Mouse (Mus musculus) hindbrain, embryonic 14.5 days (tissue): Measurements from ENCODE around the gene Rab11b. TPM values are rescaled to one million over a fixed set of nuclear protein-coding genes. Genes with fewer than 3 reads are reported as not detected.

ENCODE experiments used
- ATAC-seq: fragments of 200-750 bp; cut with Nextera tagmentation; 2 replicates; pipeline ENCODE4 v1.8.0; 2017; ENCODE audit warnings: moderate number of reproducible peaks, mild to moderate bottlenecking, moderate TSS enrichment, moderate library complexity; ENCODE audit not compliant: low FRiP score
- DNase-seq: peaks from one replicate; pipeline ENCODE4 v3.0.0-alpha.2; 2015; ENCODE audit warnings: low spot score
- H3K27ac ChIP-seq: fragments of 300-500 bp; sonication (generic); 2 replicates; pipeline ENCODE4 v1.5.1; 2014; ENCODE audit warnings: mild to moderate bottlenecking, moderate library complexity
- H3K27me3 ChIP-seq: fragments of 300-500 bp; sonication (generic); 2 replicates; pipeline ENCODE4 v1.6.1; 2014; ENCODE audit warnings: mild to moderate bottlenecking, low read length, mixed read lengths; ENCODE audit not compliant: control insufficient read depth, insufficient read depth
- H3K36me3 ChIP-seq: fragments of 300-500 bp; sonication (generic); replicated peaks from 2 replicates; pipeline ENCODE4 v1.6.1; 2014; ENCODE audit not compliant: control insufficient read depth, insufficient read depth
- H3K4me1 ChIP-seq: fragments of 300-500 bp; sonication (generic); replicated peaks from 2 replicates; pipeline ENCODE4 v1.6.1; 2014; ENCODE audit warnings: antibody characterized with exemption, low read length, mixed read lengths; ENCODE audit not compliant: control insufficient read depth, insufficient read depth
- H3K4me2 ChIP-seq: fragments of 300-500 bp; sonication (generic); replicated peaks from 2 replicates; pipeline ENCODE4 v1.6.1; 2014; ENCODE audit warnings: mild to moderate bottlenecking, moderate library complexity
- H3K4me3 ChIP-seq: fragments of 300-500 bp; sonication (generic); replicated peaks from 2 replicates; pipeline ENCODE4 v1.5.1; 2014; ENCODE audit warnings: mild to moderate bottlenecking, low read length
- H3K9ac ChIP-seq: fragments of 300-500 bp; sonication (generic); 2 replicates; pipeline ENCODE4 v1.6.1; 2014
- H3K9me3 ChIP-seq: fragments of 300-500 bp; sonication (generic); 2 replicates; pipeline ENCODE4 v1.6.1; 2016; ENCODE audit warnings: low read length; ENCODE audit not compliant: control insufficient read depth
- WGBS: fragments of 180-500 bp; shearing (Covaris S2); extraction: QIAGEN DNeasy Blood & Tissue Kit; methylation state at CpG from one replicate; pipeline ENCODE4 v1.1.7; 2014; 5-methylcytosine and 5-hydroxymethylcytosine counted together
- polyA plus RNA-seq: library from polyadenylated mRNA; unstranded; fragments of >200 nt; fragmentation: Nextera tagmentation; extraction: Ambion mirVana; gene quantifications from 2 replicates; pipeline ENCODE4 v1.2.1, GENCODE M21; 2014

The Rab11b gene
- polyA plus RNA-seq, 1 experiment from 2014 or later, result 430 TPM

DNA sequence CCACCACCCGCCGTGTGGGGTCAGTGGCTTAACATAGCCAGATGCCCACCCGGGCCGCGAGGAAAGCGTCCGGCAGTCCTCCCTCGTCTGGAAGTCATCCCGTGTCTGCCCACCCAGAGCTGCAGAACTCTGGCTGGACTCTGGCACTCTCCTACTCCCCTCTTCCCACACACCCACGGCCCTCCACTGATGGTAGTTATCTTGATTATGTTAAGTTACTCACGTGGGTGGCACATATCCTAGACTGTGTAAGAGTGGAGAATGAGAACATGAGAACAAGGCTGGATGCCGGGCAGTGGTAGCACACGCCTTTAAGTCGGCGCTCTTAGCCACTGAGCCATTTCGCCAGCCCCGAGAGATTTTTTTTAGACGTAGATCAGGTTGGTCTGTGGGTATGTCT is 26.0 kb upstream of the Rab11b start:
- DNase-seq (no peak), ATAC-seq (no peak)
- Histone ChIP-seq H3K4me1 (peaks cover 9% of the 10 kb centered on the region; the same call in 1 of the 2 replicates), H3K4me3 (no peak overlapping the region), H3K9me3 (no peaks in the 10 kb centered on the region), H3K4me2 (no peak overlapping the region), H3K9ac (no peak overlapping the region), H3K27me3 (no peaks in the 10 kb centered on the region), H3K27ac (no peak overlapping the region), H3K36me3 (no peaks in the 10 kb centered on the region)
- 87% methylated on average over 18 of the region's 18 CpGs for WGBS

GRCm38 (mm10) chr17:33784939-33785338 is 24.6 kb upstream of the Rab11b start:
- H3K4me2 ChIP-seq, result no peak overlapping the region
- H3K9me3 ChIP-seq, result no peaks in the 10 kb centered on the region
- no peak for DNase-seq
- H3K27me3 ChIP-seq, result no peaks in the 10 kb centered on the region
- WGBS, result 91% methylated on average over 2 of the region's 2 CpGs
- no peak overlapping the region for H3K27ac ChIP-seq
- ATAC-seq, result no peak
- H3K4me1 ChIP-seq, result peaks cover 17% of the 10 kb centered on the region; the same call in 1 of the 2 replicates
- no peaks in the 10 kb centered on the region for H3K36me3 ChIP-seq
- no peak overlapping the region for H3K9ac ChIP-seq
- H3K4me3 ChIP-seq, result no peak overlapping the region

DNA sequence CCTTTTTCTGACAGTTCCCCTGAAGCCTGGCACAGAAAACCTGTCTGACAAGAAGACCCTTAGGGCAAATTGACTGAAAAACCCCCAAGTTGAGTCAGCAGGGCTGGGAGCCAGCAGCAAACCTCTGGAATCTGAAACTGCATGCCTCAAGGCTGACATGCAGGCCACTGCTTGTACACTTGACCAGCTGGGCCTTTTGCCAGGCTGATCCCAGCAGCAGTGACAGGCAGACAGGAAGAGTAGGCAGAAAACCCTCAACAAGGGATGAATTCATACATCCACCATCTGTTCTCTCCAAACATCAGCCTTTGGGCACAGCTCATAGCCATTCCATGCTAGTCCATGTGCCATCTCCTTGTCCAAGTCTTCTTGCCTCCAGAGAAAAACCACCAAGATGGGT is 23.1 kb upstream of the Rab11b start:
- no peak overlapping the region for H3K4me3 ChIP-seq
- H3K4me2 ChIP-seq, result no peak overlapping the region
- no peaks in the 10 kb centered on the region for H3K36me3 ChIP-seq
- peaks cover 17% of the 10 kb centered on the region; the same call in 1 of the 2 replicates for H3K4me1 ChIP-seq
- H3K27me3 ChIP-seq, result no peaks in the 10 kb centered on the region
- H3K9ac ChIP-seq, result no peak overlapping the region
- no peaks in the 10 kb centered on the region for H3K9me3 ChIP-seq
- DNase-seq, result peak; percentile 27
- H3K27ac ChIP-seq, result no peak overlapping the region
- ATAC-seq, result no peak

- Histone ChIP-seq H3K36me3 (no peaks in the 10 kb centered on the region), H3K4me2 (peak overlapping the region; percentile 82), H3K4me3 (peak overlapping the region; percentile 39), H3K4me1 (peaks cover 17% of the 10 kb centered on the region; the same call in 1 of the 2 replicates), H3K27me3 (no peaks in the 10 kb centered on the region), H3K9me3 (no peaks in the 10 kb centered on the region), H3K27ac (no peak overlapping the region), H3K9ac (peak overlapping the region; percentile 55; the same call in 1 of the 2 replicates)
- no peak for DNase-seq
- ATAC-seq, result no peak
- WGBS, result 34% methylated on average over 4 of the region's 4 CpGs
These were observed 21.7 kb upstream of the Rab11b start for GRCm38 (mm10) chr17:33782067-33782466.

DNA sequence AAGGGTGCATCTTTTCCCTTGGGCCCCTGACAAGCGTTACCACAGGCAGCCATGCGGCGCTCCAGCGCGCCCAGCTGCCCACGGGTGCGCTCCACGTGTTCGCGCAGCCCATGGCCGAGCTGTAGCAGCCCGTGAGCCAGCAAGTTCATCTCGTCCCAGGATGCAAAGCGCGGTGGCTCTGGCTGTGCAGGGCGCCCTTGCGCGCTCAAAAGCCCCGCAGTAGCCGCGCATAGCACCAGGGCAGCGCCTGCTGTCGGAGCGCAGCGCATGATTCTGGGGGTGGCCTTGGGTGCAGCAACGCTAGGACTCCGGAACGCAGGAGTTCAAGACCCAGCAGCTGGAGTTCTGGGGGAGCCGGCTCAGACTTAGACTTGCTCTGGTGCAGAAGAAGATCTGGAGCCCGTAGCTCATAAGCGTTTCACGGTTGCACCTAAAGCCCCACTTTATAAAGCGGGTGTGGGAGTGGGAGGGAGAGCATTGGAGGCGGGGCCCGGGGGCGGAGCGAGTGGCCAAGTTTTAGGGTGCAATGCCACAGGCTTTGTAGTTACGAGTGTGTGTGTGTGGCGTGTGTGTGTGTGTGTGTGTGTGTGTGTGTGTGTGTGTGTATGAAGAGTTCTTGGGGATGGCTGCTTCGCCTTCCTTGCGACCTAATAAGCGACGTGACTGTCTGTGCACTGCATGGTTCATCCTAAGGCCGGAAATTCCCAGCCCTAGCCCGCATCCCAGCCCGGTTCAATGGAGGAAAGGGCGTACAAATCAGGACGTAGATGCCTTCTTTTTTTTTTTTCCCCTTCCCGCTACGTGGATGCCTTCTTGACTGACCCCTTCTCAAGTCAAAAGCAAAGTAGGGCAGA is 21.0 kb upstream of the Rab11b start, which contains the start of gene Angptl4:
Gene Angptl4, minus strand, starts transcription at position 707 of the 854 bp plus-strand sequence.
- whole genome bisulfite sequencing, result 2% methylated on average over 50 of the region's 50 CpGs
- no peaks in the 10 kb centered on the region for H3K9me3 ChIP-seq
- H3K4me1 ChIP-seq, result peaks cover 17% of the 10 kb centered on the region; the same call in 1 of the 2 replicates
- no peaks in the 10 kb centered on the region for H3K27me3 ChIP-seq
- DNase-seq (peak; percentile 33), ATAC-seq (peak; percentile 71; the same call in 1 of the 2 replicates)
- H3K27ac ChIP-seq, result peak within 1 kb of the TSS; percentile 66; the same call in 1 of the 2 replicates
- H3K9ac ChIP-seq, result peak within 1 kb of the TSS; percentile 55
- peak within 1 kb of the TSS; percentile 39 for H3K4me3 ChIP-seq
- H3K4me2 ChIP-seq, result peak within 1 kb of the TSS; percentile 82
- no peaks in the 10 kb centered on the region for H3K36me3 ChIP-seq

GRCm38 (mm10) chr17:33780431-33780830 is 20.1 kb upstream of the Rab11b start:
- WGBS, result 84% methylated on average over 5 of the region's 5 CpGs
- Histone ChIP-seq H3K27me3 (no peaks in the 10 kb centered on the region), H3K4me2 (peak overlapping the region; percentile 82), H3K4me3 (peak overlapping the region; percentile 39; the same call in 1 of the 2 replicates), H3K4me1 (peaks cover 17% of the 10 kb centered on the region; the same call in 1 of the 2 replicates), H3K9ac (no peak overlapping the region; the same call in 1 of the 2 replicates), H3K9me3 (no peaks in the 10 kb centered on the region), H3K36me3 (no peaks in the 10 kb centered on the region), H3K27ac (no peak overlapping the region)
- DNase-seq (no peak), ATAC-seq (no peak)

- Histone ChIP-seq H3K4me1 (peaks cover 17% of the 10 kb centered on the region; the same call in 1 of the 2 replicates), H3K27me3 (no peaks in the 10 kb centered on the region), H3K27ac (peak overlapping the region; percentile 57), H3K9ac (no peak overlapping the region), H3K36me3 (0 out of 2 replicates have a peak, but pooled peaks cover 2% of the 10 kb centered on the region), H3K4me3 (0 out of 2 replicates have a peak overlapping the region, but pooled peaks have one; percentile 39), H3K4me2 (peak overlapping the region; percentile 82), H3K9me3 (no peaks in the 10 kb centered on the region)
- WGBS, result 86% methylated on average over 5 of the region's 5 CpGs
- ATAC-seq, result no peak
- no peak for DNase-seq
These were observed 19.6 kb upstream of the Rab11b start for GRCm38 (mm10) chr17:33779967-33780295.

- Histone ChIP-seq H3K4me1 (peaks cover 17% of the 10 kb centered on the region; the same call in 1 of the 2 replicates), H3K27ac (peak overlapping the region; percentile 57), H3K36me3 (0 out of 2 replicates have a peak, but pooled peaks cover 4% of the 10 kb centered on the region), H3K9ac (no peak overlapping the region), H3K4me2 (peak overlapping the region; percentile 82), H3K9me3 (no peaks in the 10 kb centered on the region), H3K27me3 (no peaks in the 10 kb centered on the region), H3K4me3 (0 out of 2 replicates have a peak overlapping the region, but pooled peaks have one; percentile 39)
- DNase-seq (peak; percentile 78), ATAC-seq (peak; percentile 71; the same call in 1 of the 2 replicates)
- WGBS, result 63% methylated on average over 9 of the region's 9 CpGs
These were observed 19.1 kb upstream of the Rab11b start for GRCm38 (mm10) chr17:33779271-33779966.

DNA sequence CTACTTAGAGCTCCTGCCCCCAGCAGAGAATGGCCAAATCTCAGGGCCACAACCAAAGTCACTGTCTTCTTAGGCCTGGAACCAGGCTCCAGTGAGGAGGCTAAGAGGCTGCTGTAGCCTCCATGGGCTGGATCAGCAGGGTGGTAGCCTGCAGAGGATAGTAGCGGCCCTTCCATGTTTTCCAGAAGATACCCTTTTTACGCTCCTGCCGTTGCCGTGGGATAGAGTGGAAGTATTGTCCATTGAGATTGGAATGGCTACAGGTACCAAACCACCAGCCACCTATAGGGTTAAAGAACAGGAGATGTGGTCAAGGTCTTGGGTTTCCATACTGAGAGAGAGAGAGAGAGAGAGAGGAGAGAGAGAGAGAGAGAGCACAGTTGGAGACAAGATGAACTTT is 15.0 kb upstream of the Rab11b start:
- DNase-seq, result no peak
- no peak overlapping the region for H3K27ac ChIP-seq
- no peak for ATAC-seq
- no peak overlapping the region for H3K4me3 ChIP-seq
- no peaks in the 10 kb centered on the region for H3K9me3 ChIP-seq
- no peak overlapping the region for H3K9ac ChIP-seq
- 98% methylated on average over 4 of the region's 4 CpGs for WGBS
- no peak overlapping the region for H3K4me2 ChIP-seq
- H3K36me3 ChIP-seq, result 0 out of 2 replicates have a peak, but pooled peaks cover 4% of the 10 kb centered on the region
- H3K27me3 ChIP-seq, result no peaks in the 10 kb centered on the region
- 0 out of 2 replicates have a peak, but pooled peaks cover under 1% of the 10 kb centered on the region for H3K4me1 ChIP-seq
